Comparison of ENCODE assay signal across 22 mouse cellular contexts in the genomic region with DNA sequence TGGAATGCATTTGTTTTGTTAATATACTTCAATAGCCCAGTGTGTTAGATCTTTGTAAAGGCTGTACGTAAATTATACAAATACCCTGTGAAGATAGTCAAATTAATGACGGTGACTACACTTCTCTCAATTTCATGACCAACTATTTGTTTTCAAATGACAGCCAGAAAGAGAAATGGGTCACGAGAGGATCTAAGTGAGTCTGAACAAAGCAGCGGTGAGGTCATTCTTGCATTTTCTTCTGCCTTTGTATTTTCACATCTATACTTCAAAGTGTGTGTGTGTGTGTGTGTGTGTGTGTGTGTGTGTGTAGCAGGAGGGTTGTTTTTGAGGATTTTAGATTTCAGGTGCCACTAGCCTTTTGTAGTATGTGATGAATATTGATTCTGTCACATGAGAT.
DNase-seq lines count a peak whose midpoint lies in the region; ATAC-seq and TF ChIP-seq lines count a peak whose summit lies in the region.
"Had no signal": no experiment of that assay in that cellular context is flagged by ENCODE, and none has a peak within 500 bp of the region (broad histone marks: within the 10 kb centered on the region; RNA-seq: fewer than 3 reads in every experiment).

No protein-coding gene starts in this region.

- no peak for TF ChIP-seq POLR2A in brain, embryonic 14.5 days (IDR thresholded peaks at IDR 0.05; ENCODE audit: borderline replicate concordance, extremely low read depth, insufficient read depth, insufficient read length, poor library complexity, severe bottlenecking)

- no peak overlapping the region for H3K9ac ChIP-seq in midbrain, embryonic 14.5 days (replicated peaks; ENCODE audit: low read length)
- no peak overlapping the region for H3K9ac ChIP-seq in midbrain, postnatal 0 days (replicated peaks; ENCODE audit: low read length, poor library complexity, severe bottlenecking)
- H3K9ac ChIP-seq: embryonic facial prominence, embryonic 12.5 days; forebrain, embryonic 13.5 days; forebrain, embryonic 15.5 days; forebrain, postnatal 0 days had no signal

- H3K4me3 ChIP-seq in midbrain, embryonic 14.5 days (replicated peaks; ENCODE audit: low read depth, low read length), result no peak overlapping the region
- H3K4me3 ChIP-seq in midbrain, postnatal 0 days (ENCODE audit: low read depth, low read length), result no peak overlapping the region
- H3K4me3 ChIP-seq: embryonic facial prominence, embryonic 10.5 days; embryonic facial prominence, embryonic 12.5 days; forebrain, embryonic 13.5 days; forebrain, embryonic 15.5 days had no signal

- no peaks in the 10 kb centered on the region for H3K9me3 ChIP-seq in midbrain, embryonic 14.5 days (ENCODE audit: control insufficient read depth, low read length)
- no peaks in the 10 kb centered on the region for H3K9me3 ChIP-seq in midbrain, postnatal 0 days (ENCODE audit: low read length)
- H3K9me3 ChIP-seq: embryonic facial prominence, embryonic 10.5 days; embryonic facial prominence, embryonic 12.5 days; forebrain, embryonic 13.5 days; forebrain, embryonic 15.5 days had no signal

- no peaks in the 10 kb centered on the region for H3K27me3 ChIP-seq in midbrain, embryonic 14.5 days (ENCODE audit: control insufficient read depth, insufficient read depth, low read length)
- H3K27me3 ChIP-seq in midbrain, postnatal 0 days (ENCODE audit: insufficient read depth, low read length), result no peaks in the 10 kb centered on the region
- H3K27me3 ChIP-seq: embryonic facial prominence, embryonic 12.5 days; forebrain, embryonic 13.5 days; forebrain, embryonic 15.5 days; Patski had no signal

- ATAC-seq in midbrain, embryonic 14.5 days (ENCODE audit: low FRiP score, low TSS enrichment), result no peak
- no peak for ATAC-seq in midbrain, postnatal 0 days (ENCODE audit: low FRiP score)
- ATAC-seq: activated CD4-positive, CD25-positive, alpha-beta regulatory T cell, adult 4 months; forebrain, embryonic 13.5 days; forebrain, embryonic 15.5 days; forebrain, postnatal 0 days; Patski had no signal

- no peak for TF ChIP-seq CTCF in midbrain, postnatal 0 days (IDR thresholded peaks at IDR 0.05)
- TF ChIP-seq CTCF in brain, embryonic 14.5 days (IDR thresholded peaks at IDR 0.05; ENCODE audit: borderline replicate concordance, extremely low read depth, insufficient read depth, insufficient read length), result no peak

- no peaks in the 10 kb centered on the region for H3K36me3 ChIP-seq in midbrain, embryonic 14.5 days (ENCODE audit: control insufficient read depth, insufficient read depth, low read length)
- no peaks in the 10 kb centered on the region for H3K36me3 ChIP-seq in midbrain, postnatal 0 days (ENCODE audit: insufficient read depth, low read length)
- H3K36me3 ChIP-seq: embryonic facial prominence, embryonic 10.5 days; embryonic facial prominence, embryonic 12.5 days; forebrain, embryonic 15.5 days had no signal

- 67% methylated on average over 4 of the region's 4 CpGs for WGBS in midbrain, embryonic 14.5 days
- WGBS in midbrain, postnatal 0 days, result 65% methylated on average over 4 of the region's 4 CpGs

- no peak overlapping the region for H3K4me2 ChIP-seq in midbrain, embryonic 14.5 days (ENCODE audit: low read length)
- no peak overlapping the region for H3K4me2 ChIP-seq in midbrain, postnatal 0 days (ENCODE audit: low read depth, low read length, poor library complexity, severe bottlenecking)
- H3K4me2 ChIP-seq: embryonic facial prominence, embryonic 12.5 days; forebrain, embryonic 13.5 days; forebrain, embryonic 15.5 days had no signal

- peak; percentile 19 for DNase-seq in midbrain, embryonic 14.5 days
- no peak for DNase-seq in midbrain, postnatal 0 days (ENCODE audit: low spot score)
- DNase-seq in Muller cell, postnatal 12 days (ENCODE audit: inconsistent ontology term), result peak; percentile 66
- peak; percentile 35 for DNase-seq in brain, embryonic 14.5 days (ENCODE audit: low read depth)
- peak; percentile 59 for DNase-seq in retina, postnatal 1 day
- no peak for DNase-seq in ovary, postnatal 14 days (ENCODE audit: low spot score)
- no peak for DNase-seq in gastrocnemius, adult 18-20 months (ENCODE audit: low spot score)
- DNase-seq: adrenal gland, adult 8-10 months; adrenal gland, postnatal 14 days; adrenal gland, postnatal 36 days; cerebellum, adult 11 months; cerebellum, adult 18-20 months; cerebellum, adult 8-10 months; cerebellum, adult 9-11 months; cerebellum, postnatal 25 days; forebrain, postnatal 0 days had no signal

- no peak overlapping the region for H3K27ac ChIP-seq in midbrain, embryonic 14.5 days (replicated peaks; ENCODE audit: low read depth, low read length)
- H3K27ac ChIP-seq in midbrain, postnatal 0 days (ENCODE audit: low read depth, low read length), result no peak overlapping the region
- H3K27ac ChIP-seq: embryonic facial prominence, embryonic 10.5 days; embryonic facial prominence, embryonic 12.5 days; forebrain, embryonic 13.5 days; forebrain, embryonic 15.5 days had no signal

- no peaks in the 10 kb centered on the region for H3K4me1 ChIP-seq in midbrain, embryonic 14.5 days (ENCODE audit: control insufficient read depth, insufficient read depth, low read length)
- no peaks in the 10 kb centered on the region for H3K4me1 ChIP-seq in midbrain, postnatal 0 days (ENCODE audit: insufficient read depth, low read length)
- H3K4me1 ChIP-seq: embryonic facial prominence, embryonic 10.5 days; embryonic facial prominence, embryonic 12.5 days; forebrain, embryonic 13.5 days had no signal

Comparison
In these comparisons a context has a peak if more than half of its experiments do, and no peak if none do; other contexts are left out.
1. DNase-seq: peak in midbrain, embryonic 14.5 days (single experiment), Muller cell, postnatal 12 days (single experiment), brain, embryonic 14.5 days (single experiment) and retina, postnatal 1 day (single experiment); none in midbrain, postnatal 0 days (single experiment), ovary, postnatal 14 days (single experiment) and gastrocnemius, adult 18-20 months (single experiment).